Mouse (Mus musculus) hindbrain, embryonic 11.5 days (tissue): ENCODE data around the gene Prph. TPM values are rescaled to one million over a fixed set of nuclear protein-coding genes. Genes with fewer than 3 reads are reported as not detected.
A peak's percentile ranks its signal among the peaks of the same experiment; 100 is the strongest.
"Not testable (repeated sequence)": the region's sequence is repeated elsewhere in the genome, so short reads cannot be mapped to it uniquely, and the experiment has no call there.

ENCODE experiments used
- ATAC-seq: fragments of 200-750 bp; cut with Nextera tagmentation; 2 replicates; pipeline ENCODE4 v1.8.0; 2017; ENCODE audit warnings: mild to moderate bottlenecking, moderate TSS enrichment, moderate library complexity; ENCODE audit not compliant: low FRiP score
- DNase-seq: peaks from one replicate; pipeline ENCODE4 v3.0.0-alpha.2; 2015; ENCODE audit warnings: low spot score
- H3K27ac ChIP-seq: fragments of 300-500 bp; sonication (generic); 2 replicates; pipeline ENCODE4 v1.5.1; 2014; ENCODE audit warnings: mild to moderate bottlenecking, low read depth, low read length
- H3K27me3 ChIP-seq: fragments of 300-500 bp; sonication (generic); 2 replicates; pipeline ENCODE4 v1.6.1; 2014; ENCODE audit warnings: mild to moderate bottlenecking, low read length, moderate library complexity, mixed read lengths; ENCODE audit not compliant: control insufficient read depth, insufficient read depth
- H3K36me3 ChIP-seq: fragments of 300-500 bp; sonication (generic); 2 replicates; pipeline ENCODE4 v1.6.1; 2014; ENCODE audit warnings: mild to moderate bottlenecking, low read length, moderate library complexity, mixed read lengths; ENCODE audit not compliant: control insufficient read depth, insufficient read depth
- H3K4me1 ChIP-seq: fragments of 300-500 bp; sonication (generic); replicated peaks from 2 replicates; pipeline ENCODE4 v1.6.1; 2014; ENCODE audit warnings: low read length, mixed read lengths; ENCODE audit not compliant: control insufficient read depth, insufficient read depth
- H3K4me2 ChIP-seq: fragments of 300-500 bp; sonication (generic); replicated peaks from 2 replicates; pipeline ENCODE4 v1.6.1; 2014; ENCODE audit warnings: mild to moderate bottlenecking, low read depth, low read length
- H3K4me3 ChIP-seq: fragments of 300-500 bp; sonication (generic); 2 replicates; pipeline ENCODE4 v1.5.1; 2014; ENCODE audit warnings: low read depth, low read length
- H3K9ac ChIP-seq: fragments of 300-500 bp; sonication (generic); 2 replicates; pipeline ENCODE4 v1.6.1; 2014; ENCODE audit warnings: low read depth, low read length
- H3K9me3 ChIP-seq: fragments of 300-500 bp; sonication (generic); 2 replicates; pipeline ENCODE4 v1.6.1; 2016; ENCODE audit warnings: low read length; ENCODE audit not compliant: control insufficient read depth
- WGBS: fragments of 180-500 bp; shearing (Covaris S2); extraction: QIAGEN DNeasy Blood & Tissue Kit; methylation state at CpG from one replicate; pipeline ENCODE4 v1.1.7; 2014; 5-methylcytosine and 5-hydroxymethylcytosine counted together
- polyA plus RNA-seq: library from polyadenylated mRNA; unstranded; fragments of >200 nt; fragmentation: Nextera tagmentation; extraction: Ambion mirVana; gene quantifications from 2 replicates; pipeline ENCODE4 v1.2.1, GENCODE M21; 2014

The Prph gene
- polyA plus RNA-seq, 1 experiment from 2014 or later, result 17.2 TPM

DNA sequence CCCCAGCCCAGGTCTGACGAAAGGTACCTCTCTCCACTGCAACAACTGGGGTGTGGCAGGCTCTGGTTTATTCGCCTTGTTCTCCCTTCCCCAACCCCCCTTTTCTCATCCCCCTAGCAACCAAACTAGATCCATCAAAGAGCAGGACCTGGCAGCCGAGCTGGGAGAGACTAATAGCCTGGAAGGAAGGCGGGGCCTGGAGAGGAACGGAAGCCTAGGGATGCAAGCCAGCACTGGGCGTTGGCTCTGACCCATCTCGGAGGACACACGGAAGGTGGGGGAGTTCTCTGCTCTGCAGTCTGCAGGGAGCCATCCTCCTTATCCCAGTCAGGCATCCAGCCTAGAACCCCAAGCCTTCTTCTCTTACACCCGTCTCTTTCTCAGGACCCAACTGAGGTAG, 1.6 kb upstream of the Prph start:
- Histone ChIP-seq H3K9me3 (no peaks in the 10 kb centered on the region), H3K27me3 (peaks cover 59% of the 10 kb centered on the region), H3K27ac (no peak overlapping the region), H3K36me3 (no peaks in the 10 kb centered on the region), H3K4me1 (peaks cover 13% of the 10 kb centered on the region), H3K9ac (no peak overlapping the region), H3K4me3 (no peak overlapping the region), H3K4me2 (no peak overlapping the region)
- WGBS, result 9% methylated on average over 9 of the region's 9 CpGs
- peak; percentile 47 for DNase-seq
- no peak for ATAC-seq

DNA sequence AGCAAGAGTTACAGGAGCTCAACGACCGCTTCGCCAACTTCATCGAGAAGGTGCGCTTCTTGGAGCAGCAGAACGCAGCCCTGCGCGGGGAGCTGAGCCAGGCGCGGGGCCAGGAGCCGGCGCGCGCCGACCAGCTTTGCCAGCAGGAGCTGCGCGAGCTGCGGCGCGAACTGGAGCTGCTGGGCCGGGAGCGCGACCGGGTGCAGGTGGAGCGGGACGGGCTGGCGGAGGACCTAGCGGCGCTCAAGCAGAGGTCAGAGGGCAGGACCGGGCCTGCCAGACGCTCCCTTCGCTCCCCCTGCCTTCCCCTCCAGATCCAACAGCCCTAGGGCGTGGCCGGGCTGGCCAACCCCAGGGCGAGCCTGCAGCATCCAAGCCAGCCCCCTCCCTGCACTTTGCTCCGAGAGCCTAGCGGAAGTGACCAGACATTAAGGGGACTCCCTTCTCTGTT, 562 bp downstream of the Prph start:
- H3K9ac ChIP-seq, result no peak overlapping the region
- no peaks in the 10 kb centered on the region for H3K36me3 ChIP-seq
- ATAC-seq (no peak), DNase-seq (peak; percentile 63)
- H3K4me2 ChIP-seq, result peak overlapping the region; percentile 48
- under 1% methylated on average over 34 of the region's 37 CpGs for WGBS
- H3K27ac ChIP-seq, result no peak overlapping the region
- peak overlapping the region; percentile 31 for H3K4me3 ChIP-seq
- no peaks in the 10 kb centered on the region for H3K9me3 ChIP-seq
- peaks cover 13% of the 10 kb centered on the region for H3K4me1 ChIP-seq
- H3K27me3 ChIP-seq, result peaks cover 63% of the 10 kb centered on the region

DNA sequence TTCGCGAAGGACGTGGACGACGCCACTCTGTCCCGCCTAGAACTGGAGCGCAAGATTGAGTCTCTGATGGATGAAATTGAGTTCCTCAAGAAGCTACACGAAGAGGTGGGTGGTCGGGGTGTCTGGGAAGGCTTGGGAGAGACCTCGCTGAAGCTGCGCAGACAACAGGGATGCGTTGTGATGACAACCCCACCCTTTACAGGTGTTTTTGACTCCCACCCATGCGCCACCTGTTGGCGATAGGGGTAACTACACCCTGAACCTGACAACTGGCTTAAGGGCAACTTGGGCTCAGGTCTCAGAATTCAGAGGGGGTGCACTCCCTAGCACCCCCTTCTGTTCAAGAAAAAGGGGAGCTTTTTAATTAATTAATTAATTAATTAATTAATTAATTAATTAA, 1.4 kb downstream of the Prph start:
- Histone ChIP-seq H3K4me3 (peak overlapping the region; percentile 31; the same call in 1 of the 2 replicates), H3K4me1 (peaks cover 13% of the 10 kb centered on the region), H3K36me3 (no peaks in the 10 kb centered on the region), H3K27me3 (peaks cover 63% of the 10 kb centered on the region), H3K9ac (no peak overlapping the region), H3K4me2 (peak overlapping the region; percentile 7; the same call in 1 of the 2 replicates), H3K27ac (no peak overlapping the region), H3K9me3 (no peaks in the 10 kb centered on the region)
- peak; percentile 64 for DNase-seq
- WGBS, result 5% methylated on average over 14 of the region's 14 CpGs
- ATAC-seq, result no peak

DNA sequence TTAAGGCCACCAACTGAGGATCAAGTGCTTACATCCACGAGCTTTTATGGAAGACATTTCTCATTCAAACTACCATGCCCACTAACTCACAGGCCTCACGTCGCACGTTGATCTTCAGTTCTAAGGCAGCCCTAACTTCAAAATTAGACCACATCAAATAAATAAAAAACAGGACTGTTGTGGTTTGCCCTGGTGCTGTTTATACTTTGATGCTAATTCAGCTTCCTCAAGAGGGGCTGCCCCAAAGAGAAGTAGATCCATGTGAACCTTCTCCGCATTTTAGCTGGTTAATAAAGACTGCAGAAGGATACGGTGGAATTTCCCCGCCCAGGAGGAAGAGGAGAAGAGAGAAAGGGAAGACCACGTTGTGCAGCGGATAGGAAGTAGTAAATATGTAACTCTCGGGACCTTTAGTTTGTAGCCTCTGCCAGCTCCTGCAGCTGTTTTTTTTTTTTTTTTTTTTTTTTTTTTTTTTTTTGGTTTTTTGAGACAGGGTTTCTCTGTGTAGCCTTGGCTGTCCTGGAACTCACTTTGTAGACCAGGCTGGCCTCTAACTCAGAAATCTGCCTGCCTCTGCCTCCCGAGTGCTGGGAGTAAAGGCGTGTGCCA, 10.7 kb downstream of the Prph start:
- ATAC-seq (no peak), DNase-seq (no peak)
- H3K9me3 ChIP-seq, result no peaks in the 10 kb centered on the region
- H3K4me2 ChIP-seq, result no peak overlapping the region
- no peaks in the 10 kb centered on the region for H3K36me3 ChIP-seq
- WGBS, result 82% methylated on average over 12 of the region's 12 CpGs
- no peak overlapping the region for H3K4me3 ChIP-seq
- no peak overlapping the region for H3K9ac ChIP-seq
- no peaks in the 10 kb centered on the region for H3K27me3 ChIP-seq
- H3K27ac ChIP-seq, result no peak overlapping the region
- no peaks in the 10 kb centered on the region for H3K4me1 ChIP-seq

GRCm38 (mm10) chr15:99071988-99072387, 17.0 kb downstream of the Prph start:
- no peaks in the 10 kb centered on the region for H3K27me3 ChIP-seq
- no peak overlapping the region for H3K4me3 ChIP-seq
- H3K4me2 ChIP-seq, result no peak overlapping the region
- H3K36me3 ChIP-seq, result no peaks in the 10 kb centered on the region
- no peak overlapping the region for H3K9ac ChIP-seq
- DNase-seq (no peak), ATAC-seq (no peak)
- no peak overlapping the region for H3K27ac ChIP-seq
- H3K9me3 ChIP-seq, result no peaks in the 10 kb centered on the region
- peaks cover 4% of the 10 kb centered on the region for H3K4me1 ChIP-seq
- WGBS, result 80% methylated on average over 1 of the region's 1 CpGs

DNA sequence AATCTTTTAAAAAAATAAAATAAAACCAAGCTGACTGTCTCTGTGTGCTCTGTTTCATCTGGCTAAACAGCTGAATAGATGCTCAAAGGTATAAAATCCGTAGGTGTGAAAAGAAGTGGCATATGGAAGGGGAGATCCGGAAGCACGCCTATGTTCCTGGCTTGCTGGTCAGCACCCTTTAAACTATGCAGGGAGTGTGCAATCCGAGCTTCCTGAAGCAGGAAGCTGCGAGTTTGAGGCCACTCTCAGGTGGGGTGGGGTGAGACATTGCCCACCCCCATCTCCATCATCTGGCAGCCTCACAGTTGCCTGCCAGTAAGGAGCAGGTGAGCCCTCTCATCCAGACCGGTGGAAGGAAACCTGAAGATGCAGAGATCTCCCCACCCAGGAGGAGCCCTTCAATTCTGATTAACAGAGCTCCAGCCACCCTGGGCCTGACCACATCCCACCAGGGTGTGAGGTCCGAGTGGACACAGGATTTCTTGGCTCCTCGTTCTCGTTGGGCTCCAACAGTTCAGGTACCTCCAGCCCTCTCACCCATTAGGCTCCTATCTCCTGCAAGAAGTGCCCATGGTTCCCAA, 19.1 kb downstream of the Prph start, which contains the start of gene Troap:
Gene Troap (plus strand): TSS at position 557 of the 581 bp plus-strand sequence.
- peak within 1 kb of the TSS; percentile 84 for H3K4me2 ChIP-seq
- no peaks in the 10 kb centered on the region for H3K27me3 ChIP-seq
- H3K27ac ChIP-seq, result peak within 1 kb of the TSS; percentile 92
- peaks cover 4% of the 10 kb centered on the region for H3K4me1 ChIP-seq
- DNase-seq, result no peak
- H3K4me3 ChIP-seq, result peak within 1 kb of the TSS; percentile 69
- no peak for ATAC-seq
- 0 out of 2 replicates have a peak, but pooled peaks cover 3% of the 10 kb centered on the region for H3K36me3 ChIP-seq
- peak within 1 kb of the TSS; percentile 82 for H3K9ac ChIP-seq
- no peaks in the 10 kb centered on the region for H3K9me3 ChIP-seq
- 25% methylated on average over 9 of the region's 9 CpGs for WGBS

- WGBS, result 0% methylated on average over 44 of the region's 44 CpGs
These were observed 19.8 kb downstream of the Prph start for GRCm38 (mm10) chr15:99074600-99075333.

GRCm38 (mm10) chr15:99076011-99076410, 21.0 kb downstream of the Prph start:
- H3K4me2 ChIP-seq, H3K4me1 ChIP-seq, H3K27me3 ChIP-seq, DNase-seq, H3K36me3 ChIP-seq, H3K9ac ChIP-seq, ATAC-seq, H3K27ac ChIP-seq, H3K9me3 ChIP-seq: not testable (repeated sequence)
- peak overlapping the region; percentile 69 for H3K4me3 ChIP-seq
- 97% methylated on average over 3 of the region's 3 CpGs for WGBS

More at GRCm38 (mm10) chr15:99074600-99075333, 19.8 kb downstream of the Prph start:
- Histone ChIP-seq H3K36me3 (0 out of 2 replicates have a peak, but pooled peaks cover 3% of the 10 kb centered on the region), H3K4me1 (peaks cover 4% of the 10 kb centered on the region), H3K4me3 (peak overlapping the region; percentile 69), H3K9ac (peak overlapping the region; percentile 82), H3K9me3 (no peaks in the 10 kb centered on the region), H3K4me2 (peak overlapping the region; percentile 84), H3K27ac (peak overlapping the region; percentile 92), H3K27me3 (no peaks in the 10 kb centered on the region)
- ATAC-seq (peak; percentile 99), DNase-seq (peak; percentile 98)
